Mouse (Mus musculus): ENCODE data around the gene Paf1.
"Not testable (repeated sequence)": the region's sequence is repeated elsewhere in the genome, so short reads cannot be mapped to it uniquely, and the experiment has no call there.

Gene Paf1

DNA sequence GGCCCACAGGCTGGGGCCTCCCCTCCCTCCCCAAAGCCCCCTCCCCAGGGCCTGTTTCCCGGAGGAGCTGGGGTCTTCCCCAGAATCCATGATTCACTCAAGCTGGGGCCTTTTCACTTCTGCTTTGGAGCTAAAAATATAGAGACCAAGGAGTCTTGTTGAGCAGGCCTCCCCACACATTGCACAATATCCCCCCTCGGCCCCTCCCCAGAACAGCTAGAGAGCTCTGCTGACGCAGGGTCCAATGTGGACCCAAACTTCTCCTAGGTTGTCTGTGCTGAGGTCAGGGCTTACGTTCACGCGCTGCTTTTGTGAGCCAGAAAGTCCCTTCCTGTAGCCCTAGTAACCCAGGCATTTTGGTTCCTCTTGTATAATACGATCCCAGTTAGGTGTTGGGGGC is 6.7 kb upstream of the Paf1 start:
- DNase-seq: no peak

DNA sequence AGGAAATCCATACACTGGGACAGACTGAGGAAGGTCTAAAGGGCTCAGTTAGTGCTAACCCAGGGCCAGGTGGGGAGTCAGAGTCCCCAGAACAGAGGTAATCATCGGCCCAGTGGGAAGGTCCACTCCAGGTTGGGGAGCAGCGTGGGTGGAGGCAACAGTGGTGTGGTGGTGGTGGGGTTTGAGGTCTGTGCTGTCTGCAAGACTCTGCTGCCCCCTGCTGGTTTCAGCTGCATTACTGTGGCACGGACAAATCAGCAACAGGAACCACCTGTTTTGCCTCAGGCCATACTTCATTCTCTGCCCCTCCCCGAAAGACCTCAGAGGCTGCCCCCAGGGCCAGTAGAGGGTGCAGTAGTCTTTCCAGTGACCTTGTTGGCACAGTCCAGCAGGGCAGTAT is 6.3 kb upstream of the Paf1 start:
- DNase-seq: peak; percentile 80 to 88

DNA sequence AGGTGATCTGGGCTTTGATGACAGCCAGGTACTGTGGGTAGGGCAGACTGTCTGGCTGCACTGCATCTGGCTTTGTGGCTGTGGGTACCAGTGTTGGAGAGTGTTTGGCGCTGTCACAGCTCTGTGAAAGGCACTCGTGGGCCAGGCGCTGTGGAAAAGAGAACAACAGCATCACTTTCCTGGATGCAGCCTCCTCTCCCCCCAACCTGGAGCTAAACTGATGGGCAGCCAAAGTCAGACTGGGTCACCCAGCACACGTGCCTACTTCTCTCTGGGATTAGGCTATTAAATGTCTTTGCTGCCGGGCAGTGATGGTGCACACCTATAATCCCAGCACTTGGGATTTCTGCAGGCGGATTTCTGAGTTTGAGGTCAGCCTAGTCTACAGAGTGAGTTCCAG is 5.9 kb upstream of the Paf1 start:
- not testable (repeated sequence) for DNase-seq

DNA sequence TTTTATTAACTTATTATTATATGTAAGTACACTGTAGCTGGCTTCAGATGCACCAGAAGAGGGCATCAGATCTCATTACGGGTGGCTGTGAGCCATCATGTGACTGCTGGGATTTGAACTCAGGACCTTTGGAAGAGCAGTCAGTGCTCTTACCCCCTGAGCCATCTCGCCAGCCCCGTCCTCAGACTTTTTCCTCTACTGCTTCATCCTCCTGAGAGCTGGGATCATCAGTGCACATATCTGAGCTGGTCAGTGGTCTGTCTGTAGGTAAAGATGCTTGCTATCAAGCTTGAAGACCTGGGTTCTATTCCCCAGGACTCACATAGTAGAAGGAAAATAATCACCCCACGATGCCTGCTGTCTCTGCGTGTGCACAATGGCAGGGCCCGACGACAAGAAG is 5.4 kb upstream of the Paf1 start:
- not testable (repeated sequence) for DNase-seq

DNA sequence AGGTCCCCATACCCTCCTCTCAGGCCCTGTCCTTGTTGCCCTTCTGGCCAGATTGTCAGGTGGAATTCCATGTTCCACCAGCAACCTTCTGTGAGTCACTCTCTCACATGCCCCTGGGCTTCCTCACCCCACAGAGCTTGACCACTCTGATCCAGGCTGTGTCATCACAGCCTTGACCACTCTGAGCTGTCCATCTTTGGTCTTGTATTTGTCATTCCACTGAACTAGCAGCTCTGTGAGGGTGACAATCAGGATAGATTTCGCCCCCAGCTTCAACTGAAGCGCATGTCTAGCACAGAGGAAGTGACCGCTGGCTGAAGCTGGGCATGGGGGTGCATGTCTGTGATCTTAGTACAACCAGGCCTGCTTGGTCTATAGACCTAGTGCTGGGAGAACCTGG is 2.4 kb upstream of the Paf1 start:
- no peak for DNase-seq

DNA sequence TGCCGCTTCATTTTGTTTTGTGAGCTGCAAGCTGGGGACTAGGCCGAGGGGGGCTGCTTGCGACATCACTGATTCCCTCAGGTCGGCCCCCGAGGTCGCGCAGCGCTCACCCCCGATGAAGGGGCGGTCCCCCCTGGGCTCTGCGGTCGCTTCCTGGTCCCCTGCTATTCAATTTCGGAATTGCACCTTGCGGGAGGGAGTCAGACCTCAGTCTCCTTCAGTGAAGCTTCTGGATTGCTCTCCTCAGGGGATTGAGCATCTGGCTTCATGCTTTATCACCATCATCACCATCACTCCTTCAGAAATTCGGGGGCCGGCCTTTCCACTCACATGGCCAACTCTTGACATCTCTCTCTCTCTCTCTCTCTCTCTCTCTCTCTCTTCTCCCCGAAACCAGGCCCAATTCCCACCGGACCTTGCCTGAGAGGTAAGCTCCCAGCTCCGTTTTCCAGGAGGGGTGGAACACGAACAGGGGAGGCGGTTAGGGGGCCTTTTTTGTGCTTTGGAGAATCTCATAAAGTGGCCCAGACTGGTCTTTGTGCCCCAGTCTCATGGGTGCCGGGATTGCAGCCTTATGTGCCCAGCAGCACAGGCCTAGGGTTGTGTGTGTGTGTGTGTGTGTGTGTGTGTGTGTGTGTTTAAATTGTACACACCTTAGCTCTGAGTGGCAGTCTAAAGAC is 661 bp downstream of the Paf1 start:
- no peak for DNase-seq

DNA sequence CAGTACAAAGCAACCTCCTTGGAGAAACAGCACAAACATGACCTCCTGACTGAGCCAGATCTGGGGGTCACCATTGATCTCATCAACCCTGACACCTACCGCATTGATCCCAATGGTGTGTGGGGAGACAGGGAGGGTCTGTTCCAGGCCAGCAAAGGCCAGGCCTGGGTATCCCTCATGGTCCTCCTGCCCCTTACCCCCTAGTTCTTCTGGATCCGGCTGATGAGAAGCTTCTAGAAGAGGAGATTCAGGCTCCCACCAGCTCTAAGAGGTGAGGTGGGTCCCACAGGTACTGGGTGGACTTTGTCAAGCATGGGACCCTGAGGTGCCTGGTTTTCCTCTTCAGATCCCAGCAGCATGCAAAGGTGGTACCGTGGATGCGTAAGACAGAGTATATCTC is 2.7 kb downstream of the Paf1 start:
- DNase-seq: no peak

DNA sequence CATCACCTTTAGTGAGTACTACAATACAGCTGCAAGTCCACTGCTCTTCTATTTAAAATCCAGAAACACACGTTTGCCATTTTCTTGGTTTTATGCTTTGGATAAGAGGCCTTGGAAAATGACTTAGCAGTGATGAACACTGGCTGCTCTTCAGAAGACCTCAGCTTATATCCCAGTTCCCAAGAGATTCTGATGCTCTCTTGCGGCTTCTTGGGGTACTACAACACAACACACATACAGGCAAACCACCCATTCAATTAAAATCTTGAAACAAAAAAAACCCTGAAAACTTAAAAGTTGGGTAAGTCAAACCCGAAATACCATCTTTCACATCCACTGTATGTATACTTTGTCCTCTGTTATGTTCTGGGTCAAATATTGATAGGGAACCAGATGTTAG is 5.2 kb downstream of the Paf1 start:
- DNase-seq: peak; percentile 50 to 68

DNA sequence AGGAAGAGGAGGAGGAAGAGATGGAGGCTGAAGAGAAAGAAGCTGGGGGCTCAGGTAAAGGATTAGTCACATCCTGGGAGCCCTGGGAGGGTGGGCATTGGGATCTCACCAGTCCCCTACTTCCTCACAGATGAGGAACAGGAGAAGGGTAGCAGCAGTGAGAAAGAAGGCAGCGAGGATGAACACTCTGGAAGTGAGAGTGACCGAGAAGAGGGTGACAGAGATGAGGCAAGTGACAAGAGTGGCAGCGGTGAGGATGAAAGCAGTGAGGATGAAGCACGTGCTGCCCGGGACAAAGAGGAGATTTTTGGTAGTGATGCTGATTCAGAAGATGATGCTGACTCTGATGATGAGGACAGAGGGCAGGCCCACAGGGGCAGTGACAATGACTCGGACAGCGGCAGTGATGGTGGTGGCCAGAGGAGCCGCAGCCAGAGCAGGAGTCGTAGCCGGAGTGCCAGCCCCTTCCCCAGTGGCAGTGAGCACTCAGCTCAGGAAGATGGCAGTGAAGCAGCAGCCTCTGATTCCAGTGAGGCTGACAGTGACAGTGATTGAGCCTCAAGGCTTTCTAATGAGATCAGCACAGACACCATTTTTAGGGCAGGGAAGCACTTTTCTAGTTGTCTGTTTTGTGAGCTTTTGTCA is 6.1 kb downstream of the Paf1 start:
- DNase-seq: no peak

DNA sequence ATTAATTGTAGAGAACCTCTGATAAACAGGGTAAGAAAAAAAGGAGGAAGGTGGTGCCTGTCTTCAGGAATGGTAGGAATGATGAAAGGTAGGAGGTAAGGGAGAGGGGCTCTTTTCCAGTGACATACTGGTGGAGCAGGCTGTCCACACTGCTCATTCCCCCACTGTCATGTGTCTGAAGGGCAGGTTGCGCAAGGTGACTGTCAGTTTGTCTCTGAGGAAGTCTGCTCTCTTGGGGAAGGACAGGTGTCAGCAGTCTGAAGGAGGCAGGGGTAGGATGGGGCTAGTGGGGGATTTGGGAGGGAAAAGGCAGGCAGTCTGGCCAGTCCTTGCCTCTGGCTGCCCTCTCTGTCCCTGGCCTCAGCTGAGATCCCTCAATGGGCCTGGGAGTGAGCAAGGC is 8.3 kb downstream of the Paf1 start:
- no peak for DNase-seq

DNA sequence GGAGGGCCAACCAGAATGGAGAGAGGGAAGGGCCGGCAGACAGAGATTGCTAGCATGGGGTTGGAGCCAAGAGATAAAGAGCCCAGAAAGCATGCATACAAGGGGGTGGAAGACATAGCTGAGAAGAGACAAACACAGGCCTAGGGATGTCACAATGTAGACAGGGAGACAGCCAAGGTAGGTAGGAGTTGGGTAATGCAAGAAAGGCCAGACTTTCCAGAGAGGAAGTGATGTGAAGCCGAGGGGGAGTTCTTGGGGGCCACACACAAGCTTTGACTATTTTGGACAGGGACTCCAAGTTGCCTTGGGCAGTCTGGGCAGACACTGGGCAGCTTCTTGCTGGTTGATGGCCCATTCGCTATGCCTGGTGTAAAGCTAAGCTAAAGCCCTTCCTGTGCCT is 9.2 kb downstream of the Paf1 start:
- DNase-seq: no peak

DNA sequence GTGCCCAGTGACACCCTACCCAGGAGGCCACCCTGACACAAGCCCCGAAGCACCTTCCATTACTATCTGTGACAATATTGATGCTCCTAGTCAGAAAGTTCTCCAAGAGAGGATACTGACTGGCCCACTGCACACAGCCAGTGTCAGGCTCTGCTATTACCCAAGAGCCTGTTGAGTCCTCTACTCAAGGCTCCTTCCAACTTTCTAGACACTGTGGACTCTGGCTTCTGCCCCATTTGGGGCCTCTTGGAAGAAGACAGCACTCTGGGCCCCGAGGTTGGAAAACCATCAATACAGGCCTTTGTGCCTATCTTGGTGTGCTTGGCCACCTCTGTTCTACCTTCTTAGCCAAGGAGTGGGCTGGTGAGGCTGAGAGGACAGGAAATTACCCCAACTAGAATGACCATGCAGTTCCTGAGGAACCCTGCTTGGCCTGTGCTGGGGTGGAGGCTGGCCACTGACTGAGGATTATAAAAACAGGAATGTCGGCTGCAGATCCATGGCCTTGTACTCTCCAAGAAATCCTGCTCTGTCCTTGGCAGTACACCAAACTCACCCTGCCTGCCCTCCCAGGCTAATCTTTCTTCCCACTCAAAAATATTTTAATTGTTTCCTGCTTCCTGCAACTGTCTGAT is 18.2 kb downstream of the Paf1 start:
- no peak for DNase-seq

DNA sequence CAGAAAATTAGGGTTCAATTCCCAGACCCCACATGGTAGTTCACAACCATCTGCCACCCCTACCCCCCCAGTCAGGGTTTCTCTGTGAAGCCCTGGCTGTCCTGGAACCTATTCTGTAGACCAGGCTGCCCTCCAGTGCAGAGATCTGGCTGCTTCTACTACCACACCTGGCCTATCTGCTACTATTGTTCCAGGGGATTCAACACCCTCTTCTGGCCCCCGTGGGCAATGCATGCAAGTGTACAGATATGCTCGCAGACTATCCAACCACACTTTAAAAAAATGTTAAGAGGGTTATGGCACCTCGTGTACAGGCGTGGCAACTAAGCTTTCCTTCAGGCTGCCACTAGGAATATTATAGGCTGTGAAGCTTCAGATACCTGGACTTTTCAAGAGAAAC is 20.1 kb downstream of the Paf1 start:
- DNase-seq: no peak

DNA sequence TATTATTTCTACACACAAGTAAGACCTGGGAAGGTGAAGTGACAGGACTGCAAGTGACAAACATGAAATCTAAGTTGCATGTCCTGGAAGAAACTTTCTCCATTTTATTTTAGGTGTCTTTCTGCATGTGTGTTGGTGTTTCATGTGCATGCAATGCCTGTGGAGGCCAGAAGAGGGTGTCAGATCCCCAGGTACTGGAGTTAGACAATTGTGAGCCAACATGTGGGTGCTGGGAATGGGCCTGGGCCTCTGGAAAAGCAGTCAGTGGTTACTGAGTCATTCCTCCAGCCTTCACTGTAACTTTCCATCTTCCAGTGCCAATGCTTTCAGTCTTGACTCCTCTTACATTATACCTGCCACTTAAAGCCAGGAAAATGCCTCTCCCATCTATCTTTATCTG is 24.6 kb downstream of the Paf1 start:
- DNase-seq: no peak

DNA sequence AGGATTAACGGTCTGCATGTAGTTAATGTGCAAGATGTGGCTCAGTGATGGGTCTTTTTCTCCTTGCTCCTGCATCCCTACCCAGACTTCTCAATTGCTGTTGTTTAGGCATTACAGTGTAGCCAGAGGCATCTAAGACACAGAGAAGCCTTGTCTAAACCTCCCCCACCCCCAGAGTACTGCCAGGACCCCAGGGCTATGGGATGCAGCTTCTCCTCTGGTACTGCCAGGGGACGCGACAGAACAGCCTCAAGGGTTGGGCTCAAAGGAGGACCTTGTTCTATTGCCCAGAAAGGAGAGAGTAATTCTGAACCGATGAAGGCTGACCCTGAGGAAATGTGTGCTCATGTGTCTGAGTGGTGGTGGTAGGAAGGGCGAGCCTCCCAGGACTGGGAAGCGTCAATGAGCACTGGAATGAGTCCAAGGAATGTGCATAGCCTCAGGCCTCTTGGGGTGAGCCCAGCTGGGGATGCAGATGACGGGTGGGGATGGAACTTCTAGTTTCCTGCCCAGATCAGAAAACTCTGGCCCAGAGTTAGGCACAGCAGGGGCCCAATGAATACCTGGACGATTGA is 25.4 kb downstream of the Paf1 start:
- peak in 1 of 2 experiments; percentile 22 for DNase-seq

DNA sequence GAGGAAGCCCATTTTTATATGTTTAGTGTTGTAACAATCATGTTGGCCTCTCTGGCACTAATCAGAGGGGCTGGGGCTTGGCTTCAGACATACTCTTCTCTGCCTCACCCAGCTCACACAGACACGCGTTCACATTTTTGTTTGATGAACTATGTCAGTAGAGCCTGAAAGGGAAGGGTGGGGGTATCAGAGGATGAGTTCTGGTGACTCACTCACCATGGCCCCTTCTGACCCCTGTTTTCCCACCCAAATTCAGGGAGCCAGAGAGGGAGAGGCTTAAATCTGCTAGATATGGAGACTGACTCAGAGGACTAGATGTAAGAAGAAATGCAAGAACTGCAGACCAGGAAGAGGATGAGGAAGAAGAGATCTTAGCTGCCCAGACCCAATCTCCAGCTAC is 26.7 kb downstream of the Paf1 start:
- no peak for DNase-seq

DNA sequence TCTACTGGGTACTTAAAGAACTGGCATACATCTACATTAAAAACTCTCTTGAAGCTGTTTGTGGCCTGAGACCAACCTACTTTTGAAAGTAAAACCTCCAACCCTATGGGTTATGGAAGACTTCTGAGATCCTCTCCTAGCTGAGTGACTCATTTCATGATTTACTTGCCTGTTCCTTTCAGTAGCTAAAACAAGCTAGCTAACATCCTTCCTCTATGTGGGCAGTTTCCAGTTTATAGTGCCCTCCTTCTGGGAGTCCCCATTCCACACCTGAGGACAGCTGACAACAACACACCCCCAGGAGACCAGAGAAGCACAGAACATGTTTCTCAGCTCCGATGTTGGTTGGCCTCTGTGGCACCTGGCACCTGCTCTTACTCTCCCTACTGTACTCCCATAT is 30.3 kb downstream of the Paf1 start:
- no peak for DNase-seq

DNA sequence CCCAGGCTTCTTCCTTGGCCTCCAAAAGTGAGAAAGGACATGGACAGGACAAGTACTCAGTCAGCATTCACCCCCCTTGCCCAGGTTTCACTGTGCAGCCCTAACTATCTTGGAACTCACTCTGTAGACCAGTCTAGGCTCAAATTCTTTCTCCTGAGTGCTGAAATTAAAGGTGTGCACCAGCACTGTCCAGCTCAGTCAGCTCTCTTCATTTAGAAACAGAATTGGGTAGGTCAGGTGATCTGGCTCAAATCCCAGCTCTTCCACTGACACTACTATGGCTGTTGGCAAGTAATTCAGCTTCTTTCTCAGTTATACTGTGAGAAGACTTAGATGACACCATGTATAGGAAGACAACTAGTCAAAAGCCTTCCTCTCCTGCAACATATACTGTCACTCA is 35.0 kb downstream of the Paf1 start:
- DNase-seq: peak in 1 of 2 experiments; percentile 42

DNA sequence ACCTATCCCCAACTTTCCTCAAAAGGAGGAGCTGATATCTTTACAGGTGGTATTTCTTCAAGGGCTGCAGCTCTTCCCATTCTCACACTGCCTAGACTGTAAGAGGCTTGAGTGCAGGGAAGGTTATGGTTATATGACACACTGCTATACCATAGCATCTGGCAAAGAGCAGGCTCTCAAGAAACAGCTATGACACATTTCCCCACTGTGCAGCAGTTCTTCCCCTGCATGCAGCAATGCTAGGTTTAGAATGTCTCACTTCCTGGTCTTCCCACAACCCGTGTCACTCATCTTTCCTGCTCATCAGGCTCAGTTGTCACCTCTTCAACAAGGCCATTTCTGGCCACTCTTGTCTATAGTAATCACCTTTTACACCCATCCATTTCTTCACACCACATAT is 37.8 kb downstream of the Paf1 start:
- DNase-seq: no peak

DNA sequence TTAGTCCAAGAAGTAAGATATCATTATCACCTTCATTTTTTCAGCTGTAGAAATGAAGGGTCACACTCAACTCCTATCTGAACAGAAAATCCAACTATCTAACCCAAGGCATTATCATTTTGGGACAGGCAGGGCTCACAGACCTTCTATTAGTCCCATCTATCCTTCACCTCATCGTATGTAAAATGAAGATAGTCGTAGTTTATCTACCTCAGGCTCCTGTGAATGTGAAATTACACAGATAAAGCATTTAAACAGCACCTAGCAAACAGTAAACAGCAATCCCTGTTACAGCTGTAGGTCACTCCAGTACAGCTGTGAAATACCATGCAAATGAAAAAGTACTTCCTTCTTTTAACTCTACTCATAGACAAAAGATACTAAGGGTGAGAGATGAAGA is 39.5 kb downstream of the Paf1 start:
- no peak for DNase-seq

DNA sequence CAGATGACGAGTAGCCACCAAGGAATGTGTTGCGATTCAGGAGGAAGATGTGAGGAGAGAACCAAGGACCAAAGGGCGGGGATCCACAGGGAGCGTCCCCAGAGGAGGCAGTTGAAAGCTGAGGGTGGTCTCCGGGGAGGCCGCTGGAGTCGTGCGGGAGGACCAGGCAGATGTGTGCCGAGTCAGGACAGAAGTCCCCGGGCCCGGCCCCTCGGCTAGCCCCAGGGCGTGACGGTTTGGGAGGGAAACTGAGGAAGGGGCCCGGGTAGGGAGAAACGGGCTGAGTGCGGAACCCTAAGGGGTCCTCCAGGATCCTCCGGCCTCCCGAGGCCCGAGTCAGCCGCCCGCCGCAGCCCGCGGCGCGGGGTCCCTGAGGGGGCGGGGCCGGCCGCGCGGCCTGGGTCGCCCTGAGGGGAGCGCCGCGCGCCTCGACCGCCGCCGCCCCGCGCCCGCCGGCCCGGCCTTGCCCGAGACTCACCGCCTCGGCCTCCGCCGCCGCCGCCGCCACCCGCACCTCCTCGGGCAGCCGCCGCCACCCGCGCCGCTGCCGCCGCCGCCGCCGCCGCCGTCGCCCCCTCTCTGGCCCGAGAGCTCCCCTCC is 43.0 kb downstream of the Paf1 start:
- DNase-seq: peak; percentile 51 to 56

DNA sequence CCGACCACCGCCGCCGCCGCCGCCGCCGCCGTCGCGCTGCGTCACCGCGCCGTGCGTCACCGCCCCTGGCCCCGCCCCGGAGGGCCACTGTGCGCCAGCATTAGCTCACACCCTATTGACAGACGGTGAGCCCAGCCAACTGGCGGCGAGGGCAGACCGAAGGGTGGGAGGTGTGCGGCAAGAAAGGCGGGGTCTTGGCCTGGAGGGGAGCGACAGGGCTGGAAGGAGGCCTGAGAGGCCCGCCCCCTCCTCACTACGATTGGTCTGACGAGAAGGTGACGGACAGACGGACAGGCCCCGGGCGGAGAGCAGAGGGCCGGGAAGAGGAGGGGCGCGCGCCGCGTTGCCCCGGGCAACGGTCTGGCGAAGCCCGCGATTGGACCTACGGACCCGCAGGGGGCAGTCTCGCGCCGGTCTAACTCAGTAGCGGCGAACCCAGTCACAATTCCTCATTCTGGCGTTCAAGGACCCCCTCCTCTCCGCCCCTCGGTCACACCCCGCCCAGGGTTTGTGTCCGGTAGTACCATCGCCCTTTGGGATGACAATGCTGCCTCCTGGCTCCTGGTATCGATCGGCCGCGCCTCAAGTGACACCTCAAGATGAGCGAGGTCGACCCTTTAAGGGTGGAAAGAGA is 43.6 kb downstream of the Paf1 start:
- peak; percentile 100 for DNase-seq

DNA sequence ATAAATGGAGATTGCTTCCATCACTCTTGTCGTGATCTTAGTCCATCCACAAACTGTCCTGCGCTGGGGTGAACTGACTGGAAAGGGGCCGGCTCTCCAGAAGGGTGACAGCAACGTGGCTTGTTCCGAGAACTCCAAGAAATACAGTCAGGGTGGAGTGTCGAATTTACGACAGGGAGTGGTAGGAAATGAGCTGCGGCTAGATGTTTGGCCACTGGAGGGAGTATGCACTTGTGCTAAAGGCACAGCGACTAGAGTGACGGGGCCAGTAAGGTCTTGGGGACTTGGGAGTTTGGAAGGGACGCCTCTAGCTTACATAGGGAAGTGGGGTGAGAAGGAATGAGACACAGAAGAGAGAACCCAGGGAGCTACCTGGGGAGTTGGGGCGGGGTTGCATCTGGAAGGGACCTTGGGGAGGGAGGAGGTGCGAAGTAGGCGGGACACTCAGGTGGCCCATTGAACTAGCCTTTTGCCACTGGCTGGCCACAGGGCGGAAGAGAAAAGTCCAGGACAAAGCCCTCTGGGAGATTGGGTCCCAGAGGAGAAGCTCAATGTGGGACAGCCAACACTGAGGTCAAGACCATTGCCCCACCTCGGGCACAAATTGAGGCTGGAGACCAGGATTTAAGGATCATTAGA is 44.3 kb downstream of the Paf1 start, which contains the start of gene Gmfg:
Gene Gmfg, plus strand, starts transcription at position 516 of the 639 bp plus-strand sequence.
- peak; percentile 82 to 90 for DNase-seq

Measured in cerebellum, postnatal 14 days (tissue).